ENCODE assay signal across 7 mouse cellular contexts in genomic region chr13:46218101-46218701, GRCm38 (mm10). TPM values are rescaled to one million over a fixed set of nuclear protein-coding genes. Genes with fewer than 3 reads are reported as not detected.
DNase-seq lines count a peak whose midpoint lies in the region; ATAC-seq lines count a peak whose summit lies in the region.

No protein-coding gene starts in this region.

- no peaks in the 10 kb centered on the region for H3K27me3 ChIP-seq in embryonic facial prominence, embryonic 14.5 days (replicated peaks; ENCODE audit: control insufficient read depth, insufficient read depth, low read length)

- no peaks in the 10 kb centered on the region for H3K36me3 ChIP-seq in embryonic facial prominence, embryonic 14.5 days (ENCODE audit: control insufficient read depth, insufficient read depth, low read length)

- peak overlapping the region; percentile 49 for H3K4me2 ChIP-seq in embryonic facial prominence, embryonic 14.5 days (ENCODE audit: low read depth, low read length)

- H3K27ac ChIP-seq in embryonic facial prominence, embryonic 14.5 days (replicated peaks; ENCODE audit: low read depth, low read length) = peak overlapping the region; percentile 6

- peak overlapping the region; percentile 18; the same call in 1 of the 2 replicates for H3K4me3 ChIP-seq in embryonic facial prominence, embryonic 14.5 days (ENCODE audit: low read depth, low read length)

- H3K4me1 ChIP-seq in embryonic facial prominence, embryonic 14.5 days (ENCODE audit: control insufficient read depth, insufficient read depth, low read length) = peaks cover 23% of the 10 kb centered on the region

- peak; percentile 2 for DNase-seq in ES-CJ7 (ENCODE audit: low read depth, low spot score)
- DNase-seq in adrenal gland, adult (ENCODE audit: inconsistent age in 2 of 2, low spot score in 1 of 2) = peak; percentile 68 to 88
- peak; percentile 93 for DNase-seq in embryonic facial prominence, embryonic 14.5 days (ENCODE audit: low spot score)
- peak; percentile 31 to 35 for DNase-seq in heart, postnatal 36 days
- peak; percentile 35 to 38 for DNase-seq in layer of hippocampus, postnatal 10 days (ENCODE audit: low spot score in 2 of 2)
- peak; percentile 45 for DNase-seq in ovary, postnatal 36 days (ENCODE audit: low spot score)
- DNase-seq in embryo, embryonic 10.5 days (ENCODE audit: low spot score) = no peak

- intact Hi-C loops in heart, postnatal 36 days (cut with DNase I) = no loop called here

- WGBS in embryonic facial prominence, embryonic 14.5 days = 39% methylated on average over 20 of the region's 20 CpGs

- no peak overlapping the region for H3K9ac ChIP-seq in embryonic facial prominence, embryonic 14.5 days (ENCODE audit: low read depth, low read length)

- H3K9me3 ChIP-seq in embryonic facial prominence, embryonic 14.5 days (ENCODE audit: control insufficient read depth, low read length) = no peaks in the 10 kb centered on the region

- ATAC-seq in embryonic facial prominence, embryonic 14.5 days (ENCODE audit: low read depth) = peak; percentile 84

RNA-seq across cellular contexts. Expression of gene Stmnd1, which starts 55.3 kb away (rescaled TPM):
- 0.80 and 0.86 TPM in 2 replicates for polyA plus RNA-seq in embryonic facial prominence, embryonic 14.5 days (2014; fragmentation: Nextera tagmentation; extraction: Ambion mirVana)
- under 1 TPM; 0.24 to 0.58 TPM for total RNA-seq in heart, postnatal 36 days (2021)
- total RNA-seq in layer of hippocampus, postnatal 10 days (2021) = under 1 TPM in 1 of 2 experiments, not detected in 1; 0.34 TPM
